Mouse (Mus musculus) ES-E14 (cell line): ENCODE data around the gene Rbm38.

Experiments used
- CHD2 ChIP-seq: IDR thresholded peaks from 2 replicates; pipeline ENCODE4 v1.6.1; 2014; ENCODE audit warnings: mild to moderate bottlenecking, low read depth, low read length, inconsistent platforms
- HCFC1 ChIP-seq: IDR thresholded peaks from 2 replicates; pipeline ENCODE4 v1.6.1; 2012; ENCODE audit warnings: low read length, inconsistent platforms, borderline replicate concordance; ENCODE audit not compliant: insufficient read depth
- MAFK ChIP-seq: IDR thresholded peaks from 2 replicates; pipeline ENCODE4 v1.6.1; 2014; ENCODE audit warnings: mild to moderate bottlenecking, low read depth, low read length, inconsistent platforms; ENCODE audit not compliant: insufficient read depth
- ZC3H11A ChIP-seq: IDR thresholded peaks from 2 replicates; pipeline ENCODE4 v1.6.1; 2012; ENCODE audit warnings: low read depth, mild to moderate bottlenecking, inconsistent platforms, low read length, borderline replicate concordance
- ZNF384 ChIP-seq: IDR thresholded peaks from 2 replicates; pipeline ENCODE4 v1.6.1; 2012; ENCODE audit warnings: low read depth, low read length, inconsistent platforms

DNA sequence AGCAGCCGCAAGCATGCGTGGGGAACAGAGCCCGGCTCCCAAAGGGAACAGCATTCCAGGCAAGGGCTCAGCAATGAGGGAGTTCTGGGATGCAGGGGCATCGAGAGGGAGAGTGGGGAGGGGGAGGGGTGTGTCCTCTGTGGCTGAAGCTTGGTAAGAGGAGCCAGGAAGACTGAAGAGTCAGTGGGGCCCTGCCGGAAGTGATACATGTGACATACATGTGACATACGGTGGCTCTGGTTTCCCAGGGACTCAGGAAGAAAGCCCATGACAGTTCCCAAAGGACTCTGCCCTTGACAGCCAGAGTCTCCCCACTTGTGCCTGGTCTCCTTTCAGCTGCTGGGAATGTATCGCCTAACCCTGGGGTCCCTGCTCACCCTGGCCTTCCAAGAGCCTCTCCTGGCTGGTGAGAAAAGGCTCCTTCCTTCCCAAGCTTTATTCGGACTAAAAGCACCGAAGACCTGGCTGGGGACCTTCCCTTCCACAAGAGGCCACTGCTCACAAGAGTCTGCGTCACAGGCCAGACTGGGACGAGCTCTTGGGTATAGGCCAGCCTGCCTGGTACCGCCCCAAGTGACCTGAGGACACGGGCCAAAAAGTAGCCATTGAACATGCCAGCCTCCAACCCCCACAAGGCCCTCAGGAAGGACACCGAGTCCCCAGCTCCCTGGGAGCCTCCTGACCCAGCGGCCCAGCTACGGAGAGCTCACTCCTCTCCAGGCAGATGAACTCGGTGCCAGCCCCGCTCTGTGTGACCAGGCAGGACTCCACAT is 24.1 kb downstream of the Rbm38 start:
- TF ChIP-seq ZNF384 (no peak), CHD2 (no peak), HCFC1 (no peak), MAFK (no peak), ZC3H11A (no peak)
